Mouse (Mus musculus): ENCODE data around the gene Nlrp4b.
"Not testable (repeated sequence)": the region's sequence is repeated elsewhere in the genome, so short reads cannot be mapped to it uniquely, and the experiment has no call there.

Gene Nlrp4b

DNA sequence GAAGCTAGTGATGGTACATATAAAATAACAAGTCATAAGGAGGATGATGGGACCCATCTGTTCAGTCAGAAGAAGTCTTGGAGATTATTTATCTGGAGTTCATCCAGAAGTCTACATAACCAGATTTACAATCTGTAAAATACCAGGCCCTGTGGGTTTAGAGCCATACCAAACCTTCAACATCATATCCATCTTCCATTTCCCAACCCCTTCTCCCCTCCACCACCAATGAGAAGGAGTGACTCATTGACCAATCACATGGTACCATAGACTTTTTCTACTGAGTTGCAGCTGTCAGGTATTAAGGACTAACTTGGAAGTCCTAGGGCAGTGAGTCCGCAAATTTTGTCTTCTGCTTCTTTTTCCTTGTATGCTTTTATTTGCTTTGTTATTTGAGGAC is at the start of gene Nlrp4b:
Nlrp4b (plus strand) TSS at position 301 of the 400 bp plus-strand sequence.
- in situ Hi-C loops (cut with MboI, MseI): no loop called here

DNA sequence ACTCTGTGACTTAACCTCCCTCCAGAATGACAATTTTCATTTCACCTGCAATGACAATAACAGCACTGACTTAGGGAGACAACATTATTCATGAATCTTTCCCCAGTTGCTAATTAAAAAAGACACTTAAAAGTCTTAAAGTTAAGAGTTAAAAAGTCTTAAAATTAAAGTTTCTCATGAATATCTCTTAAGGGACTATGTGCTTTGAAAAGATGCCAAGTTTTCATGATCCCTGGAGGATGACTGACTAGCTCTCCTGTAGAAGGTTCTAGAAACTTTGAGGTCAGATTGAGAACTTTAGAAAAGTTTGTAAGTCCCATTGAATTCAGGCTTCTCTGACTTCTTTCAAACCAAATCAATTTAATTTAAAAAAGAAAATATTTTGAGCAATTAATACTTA is 66.7 kb downstream of the Nlrp4b start, which contains the start of gene Vmn1r71:
Vmn1r71 (minus strand) TSS at position 101 of the 400 bp plus-strand sequence.
- in situ Hi-C loops (cut with MboI, MseI): no loop called here

DNA sequence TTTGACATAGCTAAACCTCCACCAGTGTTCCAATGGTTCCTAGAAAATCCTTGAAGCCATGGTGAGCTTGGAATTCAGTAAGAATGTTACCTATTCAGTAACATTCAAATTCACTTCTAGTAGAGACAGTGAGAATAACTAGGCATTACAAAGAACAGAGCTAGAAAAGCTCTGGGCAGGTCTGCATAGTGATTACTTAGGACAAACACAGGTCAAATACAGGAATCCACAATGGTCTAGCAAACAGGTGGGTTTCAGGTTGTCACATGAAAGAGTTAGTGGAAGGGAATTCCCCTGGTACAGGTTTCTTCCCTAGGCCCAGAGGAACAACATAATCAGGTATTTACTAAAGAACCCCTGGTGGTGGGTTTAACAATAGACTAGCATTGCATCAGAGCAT is 70.0 kb downstream of the Nlrp4b start:
- in situ Hi-C loops (cut with MboI, MseI): not testable (repeated sequence)
